Mouse (Mus musculus) heart, postnatal 0 days (tissue): ENCODE results near the gene Gm10912. TPM values are rescaled to one million over a fixed set of nuclear protein-coding genes. Genes with fewer than 3 reads are reported as not detected.
"Not testable (repeated sequence)": the region's sequence is repeated elsewhere in the genome, so short reads cannot be mapped to it uniquely, and the experiment has no call there.

Experiments
- ATAC-seq: fragments of 200-750 bp; cut with Nextera tagmentation; 2 replicates; pipeline ENCODE4 v1.8.0; 2017; ENCODE audit warnings: low read depth, moderate number of reproducible peaks, moderate library complexity; ENCODE audit not compliant: insufficient read depth
- DNase-seq: peaks from one replicate; pipeline ENCODE4 v3.0.0-alpha.2; 2016; ENCODE audit warnings: low spot score
- H3K27ac ChIP-seq: fragments of 300-500 bp; sonication (generic); 2 replicates; pipeline ENCODE4 v1.5.1; 2014; ENCODE audit warnings: low read depth, mild to moderate bottlenecking
- H3K27me3 ChIP-seq: fragments of 300-500 bp; sonication (generic); 2 replicates; pipeline ENCODE4 v1.6.1; 2014; ENCODE audit warnings: low read length, mixed read lengths; ENCODE audit not compliant: control insufficient read depth, insufficient read depth
- H3K36me3 ChIP-seq: fragments of 300-500 bp; sonication (generic); replicated peaks from 2 replicates; pipeline ENCODE4 v1.6.1; 2014; ENCODE audit warnings: low read length, mixed read lengths; ENCODE audit not compliant: control insufficient read depth, insufficient read depth
- H3K4me1 ChIP-seq: fragments of 300-500 bp; sonication (generic); 2 replicates; pipeline ENCODE4 v1.6.1; 2014; ENCODE audit warnings: antibody characterized with exemption; ENCODE audit not compliant: control insufficient read depth, insufficient read depth
- H3K4me2 ChIP-seq: fragments of 300-500 bp; sonication (generic); 2 replicates; pipeline ENCODE4 v1.6.1; 2014; ENCODE audit warnings: low read depth, mild to moderate bottlenecking, low read length, moderate library complexity
- H3K4me3 ChIP-seq: fragments of 300-500 bp; sonication (generic); 2 replicates; pipeline ENCODE4 v1.5.1; 2014; ENCODE audit warnings: low read depth, low read length
- H3K9ac ChIP-seq: fragments of 300-500 bp; sonication (generic); replicated peaks from 2 replicates; pipeline ENCODE4 v1.6.1; 2014; ENCODE audit warnings: low read depth, low read length, mixed read lengths
- H3K9me3 ChIP-seq: fragments of 300-500 bp; sonication (generic); replicated peaks from 2 replicates; pipeline ENCODE4 v1.6.1; 2016; ENCODE audit warnings: low read length; ENCODE audit not compliant: control insufficient read depth
- CTCF ChIP-seq: IDR thresholded peaks from 2 replicates; pipeline ENCODE4 v1.5.1; 2016; ENCODE audit warnings: antibody characterized with exemption, control low read depth, low read depth
- EP300 ChIP-seq: IDR thresholded peaks from 2 replicates; pipeline ENCODE4 v1.6.1; 2016; ENCODE audit warnings: antibody characterized with exemption, low read depth
- WGBS: fragments of 180-500 bp; shearing (Covaris S2); extraction: QIAGEN DNeasy Blood & Tissue Kit; methylation state at CpG from one replicate; pipeline ENCODE4 v1.1.7; 2014; 5-methylcytosine and 5-hydroxymethylcytosine counted together
- polyA plus RNA-seq: library from polyadenylated mRNA; unstranded; fragments of >200 nt; fragmentation: Nextera tagmentation; extraction: Ambion mirVana; gene quantifications from 2 replicates; pipeline ENCODE4 v1.2.1, GENCODE M21; 2015
- total RNA-seq: library from RNA; depleted of rRNA; stranded (reverse); fragments of >200 nt; gene quantifications from 2 replicates; pipeline ENCODE4 v1.2.3, GENCODE M21; 2014; ENCODE audit warnings: low replicate concordance

The Gm10912 gene
- total and polyA plus RNA-seq, 2 experiments from 2014 or later: 0.07 TPM; not detected in 1

DNA sequence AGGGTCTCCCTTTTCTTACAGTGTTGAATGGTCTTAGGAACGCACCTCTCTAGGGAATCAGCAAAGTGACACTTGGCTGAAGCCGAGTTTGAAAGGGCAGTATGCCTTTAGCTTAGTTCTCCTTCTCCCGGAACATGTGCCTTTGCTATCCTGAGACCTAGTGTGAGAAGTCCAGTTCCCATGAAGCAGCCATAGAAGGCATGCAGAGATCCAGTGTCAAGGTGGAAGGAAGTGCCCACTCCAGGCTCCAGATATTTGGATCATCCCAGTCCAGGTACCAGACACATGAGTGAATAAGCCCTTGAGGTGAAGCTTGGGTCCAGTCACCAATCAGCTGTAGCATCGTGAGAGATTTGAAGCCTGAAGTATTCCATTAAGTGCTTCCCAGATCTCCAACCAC is 6.7 kb upstream of the Gm10912 start:
- ATAC-seq (no peak), DNase-seq (no peak)
- no peak overlapping the region for H3K27ac ChIP-seq
- TF ChIP-seq EP300: no peak
- TF ChIP-seq CTCF: no peak
- no peak overlapping the region for H3K9ac ChIP-seq
- no peaks in the 10 kb centered on the region for H3K9me3 ChIP-seq
- no peaks in the 10 kb centered on the region for H3K4me1 ChIP-seq
- H3K27me3 ChIP-seq: no peaks in the 10 kb centered on the region
- H3K4me3 ChIP-seq: no peak overlapping the region
- H3K36me3 ChIP-seq: peaks cover 51% of the 10 kb centered on the region
- no peak overlapping the region for H3K4me2 ChIP-seq
- 83% methylated on average over 4 of the region's 4 CpGs for WGBS

DNA sequence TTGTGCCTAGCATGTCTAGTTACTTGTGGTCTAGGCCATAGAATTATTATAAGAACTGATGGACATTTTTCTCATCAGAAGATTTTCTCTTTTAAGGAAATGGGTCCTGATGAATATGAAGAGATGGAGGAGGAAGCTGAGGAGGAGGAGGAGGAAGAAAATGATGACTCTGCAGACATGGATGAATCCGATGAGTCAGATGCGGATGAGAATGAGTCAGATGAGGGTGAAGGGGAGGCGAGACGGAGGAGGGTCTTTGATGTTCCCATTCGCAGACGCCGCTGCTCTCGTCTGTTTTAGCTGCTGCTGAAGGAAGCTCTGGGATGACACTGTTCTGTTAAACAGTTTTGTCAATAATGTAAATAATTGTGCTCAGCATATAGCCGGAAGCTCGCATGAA is 5.8 kb upstream of the Gm10912 start:
- 87% methylated on average over 10 of the region's 10 CpGs for WGBS
- H3K9ac ChIP-seq: no peak overlapping the region
- TF ChIP-seq EP300 (no peak), CTCF (no peak)
- H3K27me3 ChIP-seq: no peaks in the 10 kb centered on the region
- ATAC-seq (no peak), DNase-seq (no peak)
- H3K4me1 ChIP-seq: no peaks in the 10 kb centered on the region
- no peak overlapping the region for H3K4me2 ChIP-seq
- H3K36me3 ChIP-seq: peaks cover 43% of the 10 kb centered on the region
- no peak overlapping the region for H3K4me3 ChIP-seq
- H3K9me3 ChIP-seq: no peaks in the 10 kb centered on the region
- no peak overlapping the region for H3K27ac ChIP-seq

DNA sequence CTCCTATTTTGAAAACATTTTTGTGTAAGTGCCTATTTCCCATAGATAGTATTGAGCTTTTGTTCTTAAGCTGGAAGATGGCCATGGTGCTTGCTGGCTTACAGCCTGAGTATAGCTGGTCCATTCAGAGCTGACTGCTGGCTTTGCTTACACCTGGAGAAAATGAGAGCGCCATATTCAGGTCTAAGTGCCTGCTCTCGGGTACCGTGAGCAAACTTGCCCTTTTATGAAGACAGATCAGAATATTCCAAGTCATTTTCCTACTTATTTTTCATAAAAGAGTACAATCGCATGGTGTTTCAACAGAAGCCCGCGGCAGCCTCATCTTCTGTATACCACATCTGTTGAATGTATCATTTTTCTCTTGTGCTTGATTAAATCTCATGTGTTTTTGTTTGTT is 4.6 kb upstream of the Gm10912 start:
- TF ChIP-seq EP300: no peak
- no peak for TF ChIP-seq CTCF
- Histone ChIP-seq H3K9ac (no peak overlapping the region), H3K27ac (no peak overlapping the region), H3K36me3 (peaks cover 35% of the 10 kb centered on the region), H3K9me3 (no peaks in the 10 kb centered on the region), H3K4me2 (no peak overlapping the region), H3K27me3 (no peaks in the 10 kb centered on the region), H3K4me1 (no peaks in the 10 kb centered on the region), H3K4me3 (no peak overlapping the region)
- DNase-seq: no peak
- ATAC-seq: no peak
- WGBS: 95% methylated on average over 6 of the region's 6 CpGs

DNA sequence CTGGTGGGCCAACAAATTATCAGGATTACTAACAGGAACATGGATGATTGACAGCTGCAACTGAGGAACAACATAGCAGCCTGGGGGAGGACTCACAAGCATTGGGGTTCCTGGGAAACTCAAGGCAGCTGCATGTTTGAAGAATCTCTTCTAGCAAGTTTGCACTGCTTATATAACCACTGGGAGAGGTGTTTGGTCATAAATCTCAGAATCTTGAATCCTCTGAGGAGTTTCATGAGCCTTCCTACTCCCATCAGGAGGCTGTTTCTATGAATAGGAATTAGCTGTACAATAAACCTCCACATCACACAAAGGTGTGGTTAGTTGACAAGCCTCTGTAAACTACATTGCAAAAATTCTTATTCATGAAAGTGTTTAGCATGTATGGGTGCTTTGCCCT is 3.0 kb upstream of the Gm10912 start:
- H3K27me3 ChIP-seq: no peaks in the 10 kb centered on the region
- no peaks in the 10 kb centered on the region for H3K4me1 ChIP-seq
- DNase-seq (no peak), ATAC-seq (no peak)
- peaks cover 35% of the 10 kb centered on the region for H3K36me3 ChIP-seq
- no peak overlapping the region for H3K9ac ChIP-seq
- no peak overlapping the region for H3K4me2 ChIP-seq
- no peak overlapping the region for H3K27ac ChIP-seq
- no peaks in the 10 kb centered on the region for H3K9me3 ChIP-seq
- H3K4me3 ChIP-seq: no peak overlapping the region
- no peak for TF ChIP-seq CTCF
- TF ChIP-seq EP300: no peak

DNA sequence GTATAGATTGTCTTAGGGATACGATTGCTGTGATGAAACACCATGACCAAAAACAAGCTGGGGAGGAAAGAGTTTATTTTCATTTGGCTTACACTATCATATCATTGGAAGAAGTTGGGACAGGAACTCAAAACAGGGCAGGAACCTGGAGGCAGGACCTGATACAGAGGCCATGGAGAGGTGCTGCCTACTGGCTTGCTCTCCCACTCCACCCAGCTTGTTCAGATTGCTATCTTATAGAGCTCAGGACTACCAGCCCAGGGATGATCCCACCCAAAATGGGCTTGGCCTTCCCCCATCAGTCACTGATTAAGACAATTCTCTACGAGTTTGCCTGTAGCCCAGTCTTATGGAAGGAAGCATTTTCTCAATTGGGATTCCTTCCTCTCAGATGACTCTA is 1.5 kb upstream of the Gm10912 start:
- Histone ChIP-seq H3K4me2 (no peak overlapping the region), H3K9me3 (no peaks in the 10 kb centered on the region), H3K4me1 (no peaks in the 10 kb centered on the region), H3K27me3 (no peaks in the 10 kb centered on the region), H3K36me3 (peaks cover 29% of the 10 kb centered on the region), H3K4me3 (no peak overlapping the region), H3K9ac (no peak overlapping the region), H3K27ac (no peak overlapping the region)
- TF ChIP-seq CTCF: no peak
- no peak for TF ChIP-seq EP300
- 81% methylated on average over 2 of the region's 2 CpGs for WGBS
- ATAC-seq (no peak), DNase-seq (no peak)

DNA sequence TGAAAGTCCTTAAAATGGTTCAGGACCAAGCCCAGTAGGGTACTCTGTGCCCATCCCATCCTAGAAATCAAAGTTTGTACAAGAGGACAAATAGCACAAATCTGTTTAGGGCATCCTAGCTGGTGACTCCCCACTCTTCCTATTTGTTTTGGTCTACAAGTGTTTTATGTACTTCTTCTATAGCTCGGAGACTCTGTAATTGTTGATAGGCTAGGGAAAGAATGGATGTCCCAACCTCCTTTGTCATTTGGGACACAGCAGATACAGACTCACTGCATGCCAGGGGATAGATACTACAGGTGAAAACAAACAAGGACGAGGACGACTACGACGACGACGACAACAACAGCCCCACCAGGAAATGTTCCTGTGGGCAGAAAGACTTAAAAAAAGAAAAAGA is 2.8 kb downstream of the Gm10912 start, which contains the start of gene Gm10799:
TSS of gene Gm10799 (minus strand) at position 101 of the 400 bp plus-strand sequence.
- not testable (repeated sequence) for H3K36me3 ChIP-seq, H3K27ac ChIP-seq, H3K4me2 ChIP-seq, H3K9ac ChIP-seq, H3K27me3 ChIP-seq, DNase-seq, H3K4me1 ChIP-seq, H3K9me3 ChIP-seq, ATAC-seq, H3K4me3 ChIP-seq
- WGBS: 46% methylated on average over 7 of the region's 7 CpGs
